Mouse (Mus musculus): ENCODE data around the gene Aoc2. TPM values are rescaled to one million over a fixed set of nuclear protein-coding genes. Genes with fewer than 3 reads are reported as not detected.

Aoc2 gene
- total and polyA plus RNA-seq, 3 experiments, result 3.6 to 10.7 (median 5.5) TPM

DNA sequence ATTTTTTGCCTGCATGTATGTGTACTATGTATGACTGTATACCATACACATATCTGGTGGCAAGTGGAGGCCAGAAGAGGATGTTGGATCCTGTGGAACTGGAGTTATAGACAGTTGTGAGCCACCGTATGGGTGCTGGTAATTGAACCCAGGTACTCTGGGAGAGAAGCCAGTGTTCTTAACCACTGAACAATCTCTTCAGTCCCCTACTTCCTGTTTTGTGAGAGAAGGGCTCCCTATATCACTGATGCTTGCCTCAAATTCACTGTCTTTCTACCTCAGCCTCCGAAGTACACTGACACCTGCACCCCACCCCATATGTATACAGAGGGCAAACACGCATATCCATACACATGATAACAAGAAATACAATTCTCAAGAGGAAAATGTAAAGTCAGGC is 13.8 kb upstream of the Aoc2 start:
- no peak overlapping the region for H3K4me2 ChIP-seq (ENCODE audit: insufficient read depth, low read depth, poor library complexity, severe bottlenecking)
- H3K9ac ChIP-seq (ENCODE audit: insufficient read depth, low read depth), result no peak overlapping the region
- H3K4me1 ChIP-seq (ENCODE audit: control insufficient read depth in 1 of 2, insufficient read depth in 2 of 2), result 0 out of 4 replicates have a peak, but pooled peaks cover 0 to 7% of the 10 kb centered on the region in 2 experiments
- no peak for TF ChIP-seq NRF1 (IDR thresholded peaks at IDR 0.05; ENCODE audit: low read depth, low read length)
- no peak for TF ChIP-seq MEF2A (IDR thresholded peaks at IDR 0.05; ENCODE audit: borderline replicate concordance, low read depth, low read length)
- TF ChIP-seq PAX5 (IDR thresholded peaks at IDR 0.05; ENCODE audit: low read length), result no peak
- no peak for TF ChIP-seq KAT2A (IDR thresholded peaks at IDR 0.05; ENCODE audit: insufficient replicate concordance, low read length)
- no peak for TF ChIP-seq HCFC1 (IDR thresholded peaks at IDR 0.05; ENCODE audit: low read depth, low read length)
- no peak for TF ChIP-seq JUND (conservative IDR thresholded peaks at IDR 0.05; ENCODE audit: low read depth, low read length)
- no peak for TF ChIP-seq POLR2A (IDR thresholded peaks at IDR 0.05; ENCODE audit: low read depth, low read length)
- TF ChIP-seq CHD1 (IDR thresholded peaks at IDR 0.05; ENCODE audit: low read depth, low read length), result no peak
- no peak for TF ChIP-seq POLR2AphosphoS2 (IDR thresholded peaks at IDR 0.05; ENCODE audit: low read depth, low read length)
- no peak for TF ChIP-seq NELFE (IDR thresholded peaks at IDR 0.05; ENCODE audit: low read depth, low read length)
- TF ChIP-seq IRF4 (IDR thresholded peaks at IDR 0.05; ENCODE audit: low read depth, low read length), result no peak
- TF ChIP-seq GABPA (IDR thresholded peaks at IDR 0.05; ENCODE audit: insufficient replicate concordance, low read depth, low read length), result no peak
- no peak for TF ChIP-seq CTCF (conservative IDR thresholded peaks at IDR 0.05 in 1 of 2, IDR thresholded peaks at IDR 0.05 in 1 of 2; ENCODE audit: low read depth in 2 of 2, low read length in 2 of 2)
- TF ChIP-seq BHLHE40 (IDR thresholded peaks at IDR 0.05; ENCODE audit: low read depth, low read length), result no peak
- TF ChIP-seq ZC3H11A (IDR thresholded peaks at IDR 0.05; ENCODE audit: low read depth, low read length), result no peak
- TF ChIP-seq SMC3 (IDR thresholded peaks at IDR 0.05; ENCODE audit: low read depth, low read length), result no peak
- no peaks in the 10 kb centered on the region for H3K36me3 ChIP-seq (replicated peaks in 1 of 2; ENCODE audit: control insufficient read depth in 1 of 2, insufficient read depth in 1 of 2, low read length in 1 of 2)
- no peak for DNase-seq (ENCODE audit: extremely low read depth)
- in situ Hi-C loops (cut with MboI; ENCODE audit: low pct_ligation_motif_present, low pct_unique_long_range_greater_than_20kb, low sequenced_read_pairs), result no loop called here
- H3K27me3 ChIP-seq (replicated peaks), result peaks cover 5% of the 10 kb centered on the region
- peaks cover 4% of the 10 kb centered on the region for H3K9me3 ChIP-seq (replicated peaks; ENCODE audit: low read length)
- H3K27ac ChIP-seq (ENCODE audit: insufficient read depth, low read depth), result no peak overlapping the region
- no peak overlapping the region for H3K4me3 ChIP-seq (replicated peaks in 1 of 3; ENCODE audit: low read depth in 2 of 3, low read length in 2 of 3, poor library complexity in 1 of 3)
- dilution Hi-C loops (cut with MboI; ENCODE audit: extremely low pct_ligation_motif_present, extremely low pct_unique_long_range_greater_than_20kb, low sequenced_read_pairs), result no loop called here
- H3K79me2 ChIP-seq (replicated peaks; ENCODE audit: control insufficient read depth, extremely low read depth, insufficient read depth, poor library complexity, severe bottlenecking), result peaks cover under 1% of the 10 kb centered on the region; the same call in 1 of the 2 replicates

DNA sequence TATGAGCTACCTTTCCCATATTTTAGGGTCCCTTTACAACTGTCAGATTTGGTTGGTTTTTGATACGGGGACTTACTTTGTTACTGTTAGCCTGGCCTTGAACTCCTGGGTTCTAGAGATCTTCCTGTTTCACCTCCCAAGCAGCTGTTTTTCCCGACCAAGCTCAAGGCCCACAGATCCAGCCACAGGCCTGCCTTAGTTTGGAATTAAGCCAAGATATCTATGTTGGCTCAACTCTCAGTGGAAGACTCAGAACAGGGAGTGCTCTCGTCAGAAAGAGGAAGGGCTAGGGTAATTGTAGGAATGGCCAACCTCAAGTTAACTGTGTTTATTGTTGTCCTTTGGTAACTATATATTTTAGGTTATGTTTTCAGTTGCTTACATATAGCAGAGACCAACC is 12.7 kb upstream of the Aoc2 start:
- peaks cover 0 to 7% of the 10 kb centered on the region in 2 experiments; a peak in 1 of 4 replicates for H3K4me1 ChIP-seq (ENCODE audit: control insufficient read depth in 1 of 2, insufficient read depth in 2 of 2)
- no peak overlapping the region for H3K27ac ChIP-seq (ENCODE audit: insufficient read depth, low read depth)
- DNase-seq (ENCODE audit: extremely low read depth), result no peak
- no peak overlapping the region for H3K4me2 ChIP-seq (ENCODE audit: insufficient read depth, low read depth, poor library complexity, severe bottlenecking)
- no peak overlapping the region for H3K9ac ChIP-seq (ENCODE audit: insufficient read depth, low read depth)
- H3K79me2 ChIP-seq (replicated peaks; ENCODE audit: control insufficient read depth, extremely low read depth, insufficient read depth, poor library complexity, severe bottlenecking), result peaks cover 11% of the 10 kb centered on the region
- in situ Hi-C loops (cut with MboI; ENCODE audit: low pct_ligation_motif_present, low pct_unique_long_range_greater_than_20kb, low sequenced_read_pairs), result no loop called here
- dilution Hi-C loops (cut with MboI; ENCODE audit: extremely low pct_ligation_motif_present, extremely low pct_unique_long_range_greater_than_20kb, low sequenced_read_pairs), result no loop called here
- peaks cover 4% of the 10 kb centered on the region for H3K9me3 ChIP-seq (replicated peaks; ENCODE audit: low read length)
- H3K4me3 ChIP-seq (replicated peaks in 1 of 3; ENCODE audit: low read depth in 2 of 3, low read length in 2 of 3, poor library complexity in 1 of 3), result no peak overlapping the region
- TF ChIP-seq CTCF (conservative IDR thresholded peaks at IDR 0.05 in 1 of 2, IDR thresholded peaks at IDR 0.05 in 1 of 2; ENCODE audit: low read depth in 2 of 2, low read length in 2 of 2) (no peak), MAX (IDR thresholded peaks at IDR 0.05; ENCODE audit: low read length) (no peak), MAZ (IDR thresholded peaks at IDR 0.05; ENCODE audit: low read depth, low read length) (no peak), ZKSCAN1 (IDR thresholded peaks at IDR 0.05; ENCODE audit: borderline replicate concordance, low read depth, low read length) (no peak), RCOR1 (conservative IDR thresholded peaks at IDR 0.05; ENCODE audit: low read depth, low read length) (no peak), ETS1 (conservative IDR thresholded peaks at IDR 0.05; ENCODE audit: low read depth, low read length) (no peak), POLR2A (IDR thresholded peaks at IDR 0.05; ENCODE audit: low read depth, low read length) (no peak), MEF2A (IDR thresholded peaks at IDR 0.05; ENCODE audit: borderline replicate concordance, low read depth, low read length) (no peak), EP300 (IDR thresholded peaks at IDR 0.05; ENCODE audit: low read length) (no peak), CHD2 (IDR thresholded peaks at IDR 0.05; ENCODE audit: low read length) (no peak), PAX5 (IDR thresholded peaks at IDR 0.05; ENCODE audit: low read length) (no peak), GABPA (IDR thresholded peaks at IDR 0.05; ENCODE audit: insufficient replicate concordance, low read depth, low read length) (no peak), JUN (IDR thresholded peaks at IDR 0.05; ENCODE audit: insufficient read depth, low read depth, low read length) (no peak), NELFE (IDR thresholded peaks at IDR 0.05; ENCODE audit: low read depth, low read length) (no peak), ZC3H11A (IDR thresholded peaks at IDR 0.05; ENCODE audit: low read depth, low read length) (no peak), MXI1 (IDR thresholded peaks at IDR 0.05; ENCODE audit: low read depth, low read length) (no peak), USF2 (conservative IDR thresholded peaks at IDR 0.05; ENCODE audit: low read depth, low read length) (no peak), NRF1 (IDR thresholded peaks at IDR 0.05; ENCODE audit: low read depth, low read length) (no peak), TCF12 (IDR thresholded peaks at IDR 0.05; ENCODE audit: low read depth, low read length) (no peak), ZNF384 (IDR thresholded peaks at IDR 0.05; ENCODE audit: low read depth, low read length) (no peak)
- no peaks in the 10 kb centered on the region for H3K36me3 ChIP-seq (replicated peaks in 1 of 2; ENCODE audit: control insufficient read depth in 1 of 2, insufficient read depth in 1 of 2, low read length in 1 of 2)
- H3K27me3 ChIP-seq (replicated peaks), result peaks cover 5% of the 10 kb centered on the region
